Mouse (Mus musculus): Measurements from ENCODE around the gene Ap4m1. TPM values are rescaled to one million over a fixed set of nuclear protein-coding genes. Genes with fewer than 3 reads are reported as not detected.
"Not testable (repeated sequence)": the region's sequence is repeated elsewhere in the genome, so short reads cannot be mapped to it uniquely, and the experiment has no call there.

The Ap4m1 gene
- polyA plus RNA-seq, 1 experiment from 2014 or later, result 27.9 TPM

DNA sequence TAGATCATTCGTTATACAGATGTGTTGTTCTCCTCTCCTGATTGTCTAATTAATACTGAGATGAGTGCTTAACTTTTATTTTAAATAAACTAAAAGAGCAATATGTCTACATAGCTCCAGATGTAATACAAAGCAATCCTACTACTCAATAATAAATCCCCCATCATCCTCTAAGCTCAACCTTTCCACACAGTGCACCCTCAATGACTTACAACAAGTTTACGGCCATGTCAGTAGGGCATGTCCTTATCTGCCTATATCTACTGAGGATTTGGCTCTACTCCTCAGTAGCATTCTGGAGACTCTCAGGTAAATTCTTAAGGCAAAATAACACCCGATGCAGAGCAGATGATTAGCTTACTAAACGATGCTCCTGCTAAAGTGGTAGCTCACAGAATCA, 36.1 kb downstream of the Ap4m1 start:
- WGBS, result 88% methylated on average over 4 of the region's 4 CpGs
- H3K27me3 ChIP-seq, result no peaks in the 10 kb centered on the region
- no peaks in the 10 kb centered on the region for H3K4me1 ChIP-seq
- peaks cover 16% of the 10 kb centered on the region; the same call in 1 of the 2 replicates for H3K9me3 ChIP-seq
- H3K4me3 ChIP-seq, result no peak overlapping the region
- H3K27ac ChIP-seq (replicated peaks), result no peak overlapping the region
- no peak overlapping the region for H3K4me2 ChIP-seq (replicated peaks)
- H3K9ac ChIP-seq (replicated peaks), result no peak overlapping the region
- no peaks in the 10 kb centered on the region for H3K36me3 ChIP-seq
- no peak for ATAC-seq (ENCODE audit: low FRiP score, low read depth)

DNA sequence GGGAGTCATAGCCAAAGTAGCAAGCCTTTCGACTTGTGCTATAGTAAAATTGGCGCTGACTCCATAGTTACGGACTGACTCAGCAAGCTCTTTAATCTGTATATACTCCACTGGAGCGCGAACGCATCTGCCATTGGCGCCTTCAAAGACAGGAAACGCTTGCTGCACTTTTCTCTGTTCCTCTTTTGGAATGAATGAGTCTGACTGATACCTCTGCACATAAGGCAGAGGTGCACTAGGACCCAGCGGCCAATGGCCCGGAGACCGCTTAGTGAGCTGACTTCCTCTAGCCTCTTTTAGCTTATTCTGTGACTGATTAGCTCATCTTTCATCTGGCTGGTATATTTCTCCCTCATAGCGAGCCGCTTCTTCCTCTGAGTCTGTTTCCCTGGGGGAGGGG, 44.8 kb downstream of the Ap4m1 start:
- WGBS, result 95% methylated on average over 13 of the region's 13 CpGs
- H3K36me3 ChIP-seq; H3K4me2 ChIP-seq (replicated peaks); H3K4me1 ChIP-seq; H3K9ac ChIP-seq (replicated peaks); H3K4me3 ChIP-seq; ATAC-seq (ENCODE audit: low FRiP score, low read depth); H3K27me3 ChIP-seq; H3K27ac ChIP-seq (replicated peaks): not testable (repeated sequence)
- H3K9me3 ChIP-seq, result peaks cover 30% of the 10 kb centered on the region

DNA sequence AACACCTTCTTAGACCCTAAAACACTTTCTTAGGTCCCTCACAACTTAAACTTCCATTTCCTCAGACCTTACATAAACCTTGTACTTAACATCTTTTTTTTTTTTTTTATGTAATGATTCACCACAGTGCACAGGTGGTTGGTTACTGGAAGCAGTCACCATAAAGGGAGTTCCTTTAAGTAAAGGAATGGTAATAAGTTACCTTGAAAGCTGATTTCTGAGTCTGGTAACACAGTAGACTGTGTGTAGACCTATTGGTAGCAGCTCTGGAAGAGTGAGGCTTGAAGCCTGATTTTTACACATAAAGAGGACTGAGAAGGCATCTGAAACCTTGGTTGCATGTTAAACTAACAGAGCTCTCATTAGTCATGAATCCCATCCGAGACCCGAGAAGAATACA, 48.1 kb downstream of the Ap4m1 start:
- Histone ChIP-seq H3K4me2 (replicated peaks) (no peak overlapping the region), H3K9ac (replicated peaks) (no peak overlapping the region), H3K4me1 (no peaks in the 10 kb centered on the region), H3K27ac (replicated peaks) (no peak overlapping the region), H3K27me3 (no peaks in the 10 kb centered on the region), H3K4me3 (no peak overlapping the region), H3K36me3 (no peaks in the 10 kb centered on the region), H3K9me3 (peaks cover 20% of the 10 kb centered on the region; the same call in 1 of the 2 replicates)
- no peak for ATAC-seq (ENCODE audit: low FRiP score, low read depth)
- WGBS, result 79% methylated on average over 2 of the region's 2 CpGs

DNA sequence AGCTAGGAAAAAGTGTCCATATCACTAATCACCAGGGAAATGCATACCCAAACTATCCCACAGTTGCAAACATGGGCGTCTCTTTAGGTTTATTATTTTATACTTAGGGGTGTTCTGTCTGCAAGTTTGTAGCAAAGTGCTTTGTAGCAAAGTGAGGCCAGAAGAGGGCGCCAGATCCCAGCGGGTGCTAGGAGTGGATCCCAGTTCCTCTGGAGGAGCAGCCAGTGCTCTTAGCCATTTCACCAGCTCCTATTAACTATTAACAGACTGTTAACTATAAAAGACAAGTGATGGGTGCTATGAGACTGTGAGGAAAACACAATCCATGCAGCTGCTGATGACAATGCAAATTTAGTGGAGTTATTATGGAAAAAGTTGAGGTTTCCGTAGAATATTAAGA, 50.3 kb downstream of the Ap4m1 start:
- ATAC-seq (ENCODE audit: low FRiP score, low read depth), result no peak
- Histone ChIP-seq H3K4me2 (replicated peaks) (no peak overlapping the region), H3K27me3 (no peaks in the 10 kb centered on the region), H3K27ac (replicated peaks) (no peak overlapping the region), H3K4me3 (no peak overlapping the region), H3K9me3 (peaks cover 6% of the 10 kb centered on the region; the same call in 1 of the 2 replicates), H3K4me1 (no peaks in the 10 kb centered on the region), H3K9ac (replicated peaks) (no peak overlapping the region), H3K36me3 (no peaks in the 10 kb centered on the region)
- 27% methylated on average over 4 of the region's 4 CpGs for WGBS

DNA sequence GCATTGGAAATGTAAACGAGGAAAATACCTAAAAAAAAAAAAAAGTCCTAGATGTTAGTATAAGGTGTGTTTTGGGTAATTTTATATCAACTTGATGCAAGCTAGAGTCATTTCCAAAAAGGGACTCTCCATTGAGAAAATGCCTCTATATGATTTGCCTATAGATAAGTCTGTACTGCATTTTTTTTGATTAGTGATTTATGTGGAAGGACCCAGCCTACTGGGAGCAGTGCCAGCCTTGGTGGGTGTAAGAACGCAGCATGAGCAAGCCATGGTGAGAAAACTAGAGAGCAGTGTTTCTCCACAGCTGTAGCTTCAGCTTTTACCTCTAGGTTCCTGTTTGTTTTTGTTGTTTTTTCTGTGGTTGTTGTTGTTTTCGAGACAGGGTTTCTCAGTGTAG, 51.5 kb downstream of the Ap4m1 start:
- WGBS, result 61% methylated on average over 3 of the region's 3 CpGs

DNA sequence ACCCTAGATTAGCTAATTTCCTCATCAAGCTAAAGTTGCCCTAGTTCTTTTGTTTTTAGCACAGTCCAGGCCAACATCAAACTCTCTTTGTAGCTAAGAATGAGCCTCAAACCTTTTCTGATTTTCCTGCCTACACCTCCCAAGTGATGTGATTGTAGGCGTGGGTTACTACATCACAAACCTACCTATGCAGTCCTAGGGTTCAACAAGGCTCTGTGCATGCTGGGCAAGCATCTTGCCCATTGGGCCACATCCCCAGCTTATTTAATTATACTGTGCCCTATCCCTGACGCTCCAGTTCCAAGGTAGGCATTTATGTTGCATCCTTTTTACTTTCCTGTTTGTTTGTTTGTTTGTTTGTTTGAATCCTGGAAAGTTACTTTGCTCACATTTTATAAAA, 53.9 kb downstream of the Ap4m1 start, which contains the start of gene Nxpe5:
TSS of gene Nxpe5 (plus strand) at position 199 of the 400 bp plus-strand sequence.
- Histone ChIP-seq H3K9ac (replicated peaks) (no peak within 1 kb of the TSS), H3K4me2 (replicated peaks) (no peak within 1 kb of the TSS), H3K27me3 (no peaks in the 10 kb centered on the region), H3K9me3 (no peaks in the 10 kb centered on the region), H3K4me3 (no peak within 1 kb of the TSS), H3K36me3 (no peaks in the 10 kb centered on the region), H3K4me1 (no peaks in the 10 kb centered on the region), H3K27ac (replicated peaks) (no peak within 1 kb of the TSS)
- 59% methylated on average over 2 of the region's 2 CpGs for WGBS
- no peak for ATAC-seq (ENCODE audit: low FRiP score, low read depth)

More for the DNA sequence above, 51.5 kb downstream of the Ap4m1 start:
- Histone ChIP-seq H3K9me3 (no peaks in the 10 kb centered on the region), H3K27ac (replicated peaks) (no peak overlapping the region), H3K4me3 (no peak overlapping the region), H3K36me3 (no peaks in the 10 kb centered on the region), H3K27me3 (no peaks in the 10 kb centered on the region), H3K9ac (replicated peaks) (no peak overlapping the region), H3K4me2 (replicated peaks) (no peak overlapping the region), H3K4me1 (no peaks in the 10 kb centered on the region)
- ATAC-seq (ENCODE audit: low FRiP score, low read depth), result no peak

DNA sequence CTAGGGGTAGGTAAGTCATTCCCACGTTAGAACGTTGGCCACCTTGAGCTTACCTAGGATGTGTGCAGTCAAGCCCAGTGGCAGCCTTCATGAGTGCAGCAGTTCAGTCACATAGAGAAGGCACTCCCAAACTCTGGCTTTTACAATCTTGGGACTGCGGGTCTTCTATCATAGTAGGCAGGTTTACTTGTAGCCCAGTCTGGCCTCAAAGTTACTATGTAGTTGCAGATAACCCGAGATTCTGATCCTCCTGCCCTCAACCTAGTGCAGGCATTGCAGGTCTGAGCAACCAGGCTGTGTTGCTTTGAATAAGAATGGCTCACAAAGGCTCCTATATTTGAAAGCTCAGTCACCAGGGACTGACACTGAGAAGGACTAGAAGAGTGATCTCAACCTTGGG, 54.7 kb downstream of the Ap4m1 start:
- 80% methylated on average over 4 of the region's 4 CpGs for WGBS
- ATAC-seq (ENCODE audit: low FRiP score, low read depth), result no peak
- H3K4me2 ChIP-seq (replicated peaks), result no peak overlapping the region
- H3K27me3 ChIP-seq, result no peaks in the 10 kb centered on the region
- H3K4me3 ChIP-seq, result no peak overlapping the region
- H3K27ac ChIP-seq (replicated peaks), result no peak overlapping the region
- no peaks in the 10 kb centered on the region for H3K36me3 ChIP-seq
- no peak overlapping the region for H3K9ac ChIP-seq (replicated peaks)
- no peaks in the 10 kb centered on the region for H3K4me1 ChIP-seq
- H3K9me3 ChIP-seq, result no peaks in the 10 kb centered on the region

DNA sequence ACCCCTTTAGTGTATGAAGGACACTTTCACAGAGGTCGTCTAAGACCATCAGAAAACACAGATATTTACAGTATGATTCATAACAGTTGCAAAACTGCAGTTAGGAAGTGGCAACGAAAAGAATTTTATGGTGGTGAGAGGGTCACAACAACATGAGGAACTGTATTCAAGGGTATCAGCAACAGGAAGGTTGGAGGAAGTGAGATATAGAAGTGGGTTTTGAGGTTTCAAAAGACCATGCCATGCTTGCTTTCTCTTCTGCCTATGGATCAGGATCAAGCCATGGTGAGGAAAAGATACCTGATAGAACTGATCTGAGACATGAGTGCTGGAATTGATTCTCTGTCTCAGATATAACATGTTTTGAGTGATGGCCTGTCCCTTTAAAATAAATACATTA, 55.6 kb downstream of the Ap4m1 start:
- H3K4me2 ChIP-seq (replicated peaks), result no peak overlapping the region
- ATAC-seq (ENCODE audit: low FRiP score, low read depth), result no peak
- no peak overlapping the region for H3K4me3 ChIP-seq
- whole genome bisulfite sequencing, result 77% methylated on average over 2 of the region's 2 CpGs
- H3K36me3 ChIP-seq, result no peaks in the 10 kb centered on the region
- no peaks in the 10 kb centered on the region for H3K4me1 ChIP-seq
- H3K9me3 ChIP-seq, result no peaks in the 10 kb centered on the region
- no peak overlapping the region for H3K9ac ChIP-seq (replicated peaks)
- H3K27me3 ChIP-seq, result no peaks in the 10 kb centered on the region
- H3K27ac ChIP-seq (replicated peaks), result no peak overlapping the region

DNA sequence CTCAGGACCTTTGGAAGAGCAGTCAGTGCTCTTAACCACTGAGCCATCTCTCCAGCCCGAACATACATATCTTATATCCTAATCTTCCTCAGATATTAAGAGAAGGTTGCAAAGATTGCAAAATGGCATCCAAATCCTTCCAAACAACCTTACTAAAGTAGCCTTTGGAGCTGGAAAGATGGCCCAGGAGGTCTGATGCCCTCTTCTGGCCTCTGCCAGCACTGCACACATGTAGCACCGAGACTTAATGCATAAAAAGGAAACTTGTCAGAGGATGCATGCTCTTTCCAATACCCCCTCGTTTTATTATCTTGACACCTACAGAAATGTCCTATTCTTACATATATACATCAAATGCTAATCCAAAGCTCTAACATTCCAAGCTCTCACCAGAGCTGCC, 56.2 kb downstream of the Ap4m1 start:
- Histone ChIP-seq H3K36me3 (no peaks in the 10 kb centered on the region), H3K27ac (replicated peaks) (no peak overlapping the region), H3K4me3 (no peak overlapping the region), H3K9ac (replicated peaks) (no peak overlapping the region), H3K4me1 (no peaks in the 10 kb centered on the region), H3K4me2 (replicated peaks) (no peak overlapping the region), H3K9me3 (no peaks in the 10 kb centered on the region), H3K27me3 (no peaks in the 10 kb centered on the region)
- ATAC-seq (ENCODE audit: low FRiP score, low read depth), result no peak
- 54% methylated on average over 3 of the region's 3 CpGs for WGBS

DNA sequence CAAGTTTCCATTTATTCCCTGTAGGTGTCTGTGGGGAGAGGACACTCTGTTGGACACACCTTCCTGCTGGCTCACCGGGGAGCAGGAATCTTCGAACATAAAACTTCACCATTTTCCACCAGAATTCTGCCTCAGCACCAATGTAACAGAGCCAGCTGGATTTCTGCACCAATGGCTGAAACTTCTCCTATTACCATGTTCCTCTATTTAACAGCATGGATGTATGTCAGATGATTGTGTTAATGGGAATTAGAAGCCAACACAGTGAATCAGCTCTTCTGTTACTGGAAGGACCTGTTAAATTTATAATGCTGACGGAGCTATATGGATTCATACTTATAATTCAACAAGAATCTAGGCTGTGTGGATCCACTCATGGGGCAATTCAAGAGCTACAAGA, 57.7 kb downstream of the Ap4m1 start:
- no peaks in the 10 kb centered on the region for H3K36me3 ChIP-seq
- no peaks in the 10 kb centered on the region for H3K27me3 ChIP-seq
- H3K9ac ChIP-seq (replicated peaks), result no peak overlapping the region
- no peak for ATAC-seq (ENCODE audit: low FRiP score, low read depth)
- 90% methylated on average over 3 of the region's 3 CpGs for WGBS
- no peaks in the 10 kb centered on the region for H3K9me3 ChIP-seq
- no peak overlapping the region for H3K4me2 ChIP-seq (replicated peaks)
- H3K4me1 ChIP-seq, result no peaks in the 10 kb centered on the region
- H3K27ac ChIP-seq (replicated peaks), result no peak overlapping the region
- no peak overlapping the region for H3K4me3 ChIP-seq

MicroRNA genes within 50 kb of the gene (microRNA counts, 519-probe panel; counts per million panel counts)
- 6,911 counts per million, percentile 74 among the panel's probes with 10 or more counts for microRNA mmu-miR-106b
- microRNA mmu-miR-25, result 9,557 counts per million, percentile 96 among the panel's probes with 10 or more counts
- microRNA mmu-miR-93, result 7,350 counts per million, percentile 83 among the panel's probes with 10 or more counts

Small RNA genes lying within 50 kb of the gene (microRNA-seq; reads per million reads assigned to microRNA genes)
- gene Mir106b, result 16,052 reads per million, percentile 97 among the genes with 10 or more reads in this experiment
- gene Mir25, result 1,054 reads per million, percentile 79 among the genes with 10 or more reads in this experiment
- gene Mir93, result 24,382 reads per million, percentile 98 among the genes with 10 or more reads in this experiment

Other genes starting within 250 kb of the Ap4m1 start
- 0.15 TPM in 1 of 2 replicates, not detected in the other for gene Gjc3, start 208.9 kb upstream of the Ap4m1 start, polyA plus RNA-seq (2016; fragmentation: Nextera tagmentation; extraction: Ambion mirVana)
- not detected in 2 replicates for gene Azgp1, start 190.5 kb upstream of the Ap4m1 start, polyA plus RNA-seq (2016; fragmentation: Nextera tagmentation; extraction: Ambion mirVana)
- not detected in 2 replicates for gene Smok3a, start 150.7 kb upstream of the Ap4m1 start, polyA plus RNA-seq (2016; fragmentation: Nextera tagmentation; extraction: Ambion mirVana)
- gene Smok3b, start 150.6 kb upstream of the Ap4m1 start, polyA plus RNA-seq (2016; fragmentation: Nextera tagmentation; extraction: Ambion mirVana), result not detected in 2 replicates
- gene Smok3c, start 118.8 kb upstream of the Ap4m1 start, polyA plus RNA-seq (2016; fragmentation: Nextera tagmentation; extraction: Ambion mirVana), result not detected in 2 replicates
- 39.6 and 43.0 TPM in 2 replicates for gene Zkscan1, start 86.9 kb upstream of the Ap4m1 start, polyA plus RNA-seq (2016; fragmentation: Nextera tagmentation; extraction: Ambion mirVana)
- 109 TPM in 2 replicates for gene Zscan21, start 55.1 kb upstream of the Ap4m1 start, polyA plus RNA-seq (2016; fragmentation: Nextera tagmentation; extraction: Ambion mirVana)
- 46.3 and 47.0 TPM in 2 replicates for gene Zfp113, start 16.3 kb upstream of the Ap4m1 start, polyA plus RNA-seq (2016; fragmentation: Nextera tagmentation; extraction: Ambion mirVana)
- gene Cops6, start 10.9 kb upstream of the Ap4m1 start, polyA plus RNA-seq (2016; fragmentation: Nextera tagmentation; extraction: Ambion mirVana), result 280 and 295 TPM in 2 replicates
- gene Mcm7, start 420 bp downstream of the Ap4m1 start, polyA plus RNA-seq (2016; fragmentation: Nextera tagmentation; extraction: Ambion mirVana), result 250 and 269 TPM in 2 replicates
- gene Taf6, start 15.4 kb downstream of the Ap4m1 start, polyA plus RNA-seq (2016; fragmentation: Nextera tagmentation; extraction: Ambion mirVana), result 121 and 129 TPM in 2 replicates
- gene Cnpy4, start 15.5 kb downstream of the Ap4m1 start, polyA plus RNA-seq (2016; fragmentation: Nextera tagmentation; extraction: Ambion mirVana), result 43.9 and 47.7 TPM in 2 replicates
- gene Mblac1, start 22.3 kb downstream of the Ap4m1 start, polyA plus RNA-seq (2016; fragmentation: Nextera tagmentation; extraction: Ambion mirVana), result 11.6 and 12.2 TPM in 2 replicates
- not detected in 2 replicates for gene Nxpe5, start 53.9 kb downstream of the Ap4m1 start, polyA plus RNA-seq (2016; fragmentation: Nextera tagmentation; extraction: Ambion mirVana)
- 51.2 and 57.8 TPM in 2 replicates for gene Lamtor4, start 83.5 kb downstream of the Ap4m1 start, polyA plus RNA-seq (2016; fragmentation: Nextera tagmentation; extraction: Ambion mirVana)
- gene BC037034, start 92.0 kb downstream of the Ap4m1 start, polyA plus RNA-seq (2016; fragmentation: Nextera tagmentation; extraction: Ambion mirVana), result 18.8 and 20.3 TPM in 2 replicates
- 4.6 and 5.2 TPM in 2 replicates for gene Gal3st4, start 100.8 kb downstream of the Ap4m1 start, polyA plus RNA-seq (2016; fragmentation: Nextera tagmentation; extraction: Ambion mirVana)
- gene Gm43720, start 108.0 kb downstream of the Ap4m1 start, polyA plus RNA-seq (2016; fragmentation: Nextera tagmentation; extraction: Ambion mirVana), result 0.13 TPM in 1 of 2 replicates, not detected in the other
- gene Gpc2, start 108.0 kb downstream of the Ap4m1 start, polyA plus RNA-seq (2016; fragmentation: Nextera tagmentation; extraction: Ambion mirVana), result 152 and 160 TPM in 2 replicates
- gene Stag3, start 108.2 kb downstream of the Ap4m1 start, polyA plus RNA-seq (2016; fragmentation: Nextera tagmentation; extraction: Ambion mirVana), result 4.0 and 5.5 TPM in 2 replicates
- gene Pvrig, start 170.0 kb downstream of the Ap4m1 start, polyA plus RNA-seq (2016; fragmentation: Nextera tagmentation; extraction: Ambion mirVana), result not detected in 2 replicates